Mouse (Mus musculus) ES-Bruce4 (cell line): ENCODE data around the gene Cab39. TPM values are rescaled to one million over a fixed set of nuclear protein-coding genes. Genes with fewer than 3 reads are reported as not detected.
"Not testable (repeated sequence)": the region's sequence is repeated elsewhere in the genome, so short reads cannot be mapped to it uniquely, and the experiment has no call there.

ENCODE experiments used
- H3K27ac ChIP-seq: 2 replicates; pipeline ENCODE4 v1.5.1; 2012; ENCODE audit warnings: low read length, inconsistent platforms; ENCODE audit not compliant: insufficient read depth
- H3K27me3 ChIP-seq: 2 replicates; pipeline ENCODE4 v1.6.1; 2012; ENCODE audit warnings: mild to moderate bottlenecking, low read length, inconsistent platforms; ENCODE audit not compliant: control insufficient read depth, poor library complexity, insufficient read depth, severe bottlenecking
- H3K36me3 ChIP-seq: 2 replicates; pipeline ENCODE4 v1.6.1; 2012; ENCODE audit warnings: inconsistent platforms, mild to moderate bottlenecking, low read length, moderate library complexity; ENCODE audit not compliant: control insufficient read depth, poor library complexity, insufficient read depth, severe bottlenecking
- H3K4me1 ChIP-seq: one replicate; pipeline ENCODE4 v1.8.1; 2011; ENCODE audit warnings: low read length; ENCODE audit not compliant: control insufficient read depth, insufficient read depth
- H3K4me3 ChIP-seq: 2 replicates; pipeline ENCODE4 v1.5.1; 2011; ENCODE audit warnings: low read depth, mild to moderate bottlenecking, low read length
- H3K9ac ChIP-seq: 2 replicates; pipeline ENCODE4 v1.6.1; 2012; ENCODE audit warnings: low read depth, mild to moderate bottlenecking, inconsistent platforms; ENCODE audit not compliant: poor library complexity, severe bottlenecking
- H3K9me3 ChIP-seq: replicated peaks from 2 replicates; pipeline ENCODE4 v1.6.1; 2012; ENCODE audit warnings: mild to moderate bottlenecking, low read length, inconsistent platforms; ENCODE audit not compliant: control insufficient read depth, poor library complexity, insufficient read depth, severe bottlenecking
- CTCF ChIP-seq: IDR thresholded peaks from one replicate; pipeline ENCODE4 v1.8.1; 2011; ENCODE audit warnings: low read depth, low read length
- EP300 ChIP-seq: IDR thresholded peaks from 2 replicates; pipeline ENCODE4 v1.6.1; 2011; ENCODE audit warnings: low read depth, low read length; ENCODE audit not compliant: insufficient read depth
- POLR2A ChIP-seq: IDR thresholded peaks from one replicate; pipeline ENCODE4 v1.8.1; 2011; ENCODE audit warnings: low read length; ENCODE audit not compliant: insufficient read depth
- polyA plus RNA-seq: library from polyadenylated mRNA; stranded (reverse); fragments of >200 nt; gene quantifications from 2 replicates; pipeline ENCODE4 v1.2.4, GENCODE M21; 2011; ENCODE audit warnings: low read depth; ENCODE audit not compliant: missing spikeins, insufficient read depth, insufficient read length

Cab39 gene
- polyA plus RNA-seq, 1 experiment = 75.2 TPM

GRCm38 (mm10) chr1:85810343-85810742 lies 17.1 kb downstream of the Cab39 start:
- Histone ChIP-seq H3K27me3 (no peaks in the 10 kb centered on the region), H3K27ac (no peak overlapping the region), H3K9me3 (no peaks in the 10 kb centered on the region), H3K4me3 (no peak overlapping the region), H3K36me3 (no peaks in the 10 kb centered on the region), H3K9ac (no peak overlapping the region), H3K4me1 (no peaks in the 10 kb centered on the region)
- no peak for TF ChIP-seq CTCF
- no peak for TF ChIP-seq POLR2A
- no peak for TF ChIP-seq EP300

- H3K27me3 ChIP-seq = no peaks in the 10 kb centered on the region
- H3K4me3 ChIP-seq = no peak overlapping the region
- H3K9me3 ChIP-seq = no peaks in the 10 kb centered on the region
- H3K27ac ChIP-seq = no peak overlapping the region
- H3K9ac ChIP-seq = no peak overlapping the region
- TF ChIP-seq CTCF = no peak
- no peak for TF ChIP-seq EP300
- TF ChIP-seq POLR2A = no peak
- no peaks in the 10 kb centered on the region for H3K36me3 ChIP-seq
- H3K4me1 ChIP-seq = no peaks in the 10 kb centered on the region
Observed at GRCm38 (mm10) chr1:85810787-85811186, 17.5 kb downstream of the Cab39 start.

GRCm38 (mm10) chr1:85814213-85814612 lies 21.0 kb downstream of the Cab39 start:
- H3K4me3 ChIP-seq, H3K27me3 ChIP-seq, H3K27ac ChIP-seq: not testable (repeated sequence)

GRCm38 (mm10) chr1:85818121-85818520 lies 24.9 kb downstream of the Cab39 start:
- H3K27me3 ChIP-seq = no peaks in the 10 kb centered on the region
- H3K9me3 ChIP-seq = no peaks in the 10 kb centered on the region; the same call in 1 of the 2 replicates
- H3K4me1 ChIP-seq = no peaks in the 10 kb centered on the region
- H3K36me3 ChIP-seq = peaks cover 4% of the 10 kb centered on the region
- no peak overlapping the region for H3K9ac ChIP-seq
- TF ChIP-seq POLR2A = no peak
- TF ChIP-seq CTCF = no peak
- TF ChIP-seq EP300 = no peak
- H3K27ac ChIP-seq = no peak overlapping the region
- no peak overlapping the region for H3K4me3 ChIP-seq

More at GRCm38 (mm10) chr1:85814213-85814612, 21.0 kb downstream of the Cab39 start:
- H3K9me3 ChIP-seq, H3K4me1 ChIP-seq, H3K9ac ChIP-seq, H3K36me3 ChIP-seq: not testable (repeated sequence)

- no peak overlapping the region for H3K9ac ChIP-seq
- TF ChIP-seq POLR2A (no peak), CTCF (no peak), EP300 (no peak)
- no peak overlapping the region for H3K4me3 ChIP-seq
- H3K27ac ChIP-seq = no peak overlapping the region
- H3K36me3 ChIP-seq = peaks cover 4% of the 10 kb centered on the region
- no peaks in the 10 kb centered on the region; the same call in 1 of the 2 replicates for H3K9me3 ChIP-seq
- no peaks in the 10 kb centered on the region for H3K4me1 ChIP-seq
- no peaks in the 10 kb centered on the region for H3K27me3 ChIP-seq
Observed at GRCm38 (mm10) chr1:85819695-85820094, 26.5 kb downstream of the Cab39 start.

- Histone ChIP-seq H3K4me3 (no peak overlapping the region), H3K36me3 (peaks cover 4% of the 10 kb centered on the region), H3K27ac (no peak overlapping the region), H3K4me1 (no peaks in the 10 kb centered on the region), H3K9ac (no peak overlapping the region), H3K9me3 (no peaks in the 10 kb centered on the region; the same call in 1 of the 2 replicates), H3K27me3 (no peaks in the 10 kb centered on the region)
- TF ChIP-seq EP300 (no peak), POLR2A (no peak), CTCF (no peak)
Observed at GRCm38 (mm10) chr1:85822239-85822638, 29.0 kb downstream of the Cab39 start.
